Mouse (Mus musculus) midbrain, embryonic 11.5 days (tissue): ENCODE results near the gene Gclc. TPM values are rescaled to one million over a fixed set of nuclear protein-coding genes. Genes with fewer than 3 reads are reported as not detected.

ENCODE experiments used
- ATAC-seq: fragments of 200-750 bp; cut with Nextera tagmentation; 2 replicates; pipeline ENCODE4 v1.8.0; 2017; ENCODE audit warnings: moderate TSS enrichment, moderate library complexity; ENCODE audit not compliant: low FRiP score
- DNase-seq: peaks from one replicate; pipeline ENCODE4 v3.0.0; 2015; ENCODE audit warnings: low spot score; ENCODE audit errors: missing footprints
- H3K27ac ChIP-seq: fragments of 300-500 bp; sonication (generic); 2 replicates; pipeline ENCODE4 v1.5.1; 2014; ENCODE audit warnings: low read depth, low read length
- H3K27me3 ChIP-seq: fragments of 300-500 bp; sonication (generic); 2 replicates; pipeline ENCODE4 v1.6.1; 2014; ENCODE audit warnings: mild to moderate bottlenecking, low read length, moderate library complexity, mixed read lengths; ENCODE audit not compliant: control insufficient read depth, insufficient read depth
- H3K36me3 ChIP-seq: fragments of 300-500 bp; sonication (generic); 2 replicates; pipeline ENCODE4 v1.6.1; 2014; ENCODE audit warnings: mild to moderate bottlenecking, low read length, moderate library complexity, mixed read lengths; ENCODE audit not compliant: control insufficient read depth, insufficient read depth
- H3K4me1 ChIP-seq: fragments of 300-500 bp; sonication (generic); 2 replicates; pipeline ENCODE4 v1.6.1; 2014; ENCODE audit warnings: low read length; ENCODE audit not compliant: control insufficient read depth, insufficient read depth
- H3K4me2 ChIP-seq: fragments of 300-500 bp; sonication (generic); 2 replicates; pipeline ENCODE4 v1.6.1; 2014; ENCODE audit warnings: mild to moderate bottlenecking, moderate library complexity
- H3K4me3 ChIP-seq: fragments of 300-500 bp; sonication (generic); 2 replicates; pipeline ENCODE4 v1.5.1; 2014; ENCODE audit warnings: low read depth, low read length
- H3K9ac ChIP-seq: fragments of 300-500 bp; sonication (generic); 2 replicates; pipeline ENCODE4 v1.6.1; 2014; ENCODE audit warnings: low read length
- H3K9me3 ChIP-seq: fragments of 300-500 bp; sonication (generic); 2 replicates; pipeline ENCODE4 v1.6.1; 2016; ENCODE audit warnings: low read length; ENCODE audit not compliant: control insufficient read depth
- WGBS: fragments of 180-500 bp; shearing (Covaris S2); extraction: QIAGEN DNeasy Blood & Tissue Kit; methylation state at CpG from one replicate; pipeline ENCODE4 v1.1.7; 2014; 5-methylcytosine and 5-hydroxymethylcytosine counted together
- polyA plus RNA-seq: library from polyadenylated mRNA; unstranded; fragments of >200 nt; fragmentation: Nextera tagmentation; extraction: Ambion mirVana; gene quantifications from 2 replicates; pipeline ENCODE4 v1.2.1, GENCODE M21; 2014

The Gclc gene
- polyA plus RNA-seq, 1 experiment from 2014 or later, result 21.0 TPM

GRCm38 (mm10) chr9:77755403-77755784, 1.1 kb downstream of the Gclc start:
- no peaks in the 10 kb centered on the region for H3K27me3 ChIP-seq
- WGBS, result 17% methylated on average over 9 of the region's 9 CpGs
- peak; percentile 89 for DNase-seq
- H3K9ac ChIP-seq, result peak overlapping the region; percentile 85
- no peaks in the 10 kb centered on the region for H3K36me3 ChIP-seq
- ATAC-seq, result no peak
- H3K4me1 ChIP-seq, result peaks cover 3% of the 10 kb centered on the region; the same call in 1 of the 2 replicates
- peak overlapping the region; percentile 74; the same call in 1 of the 2 replicates for H3K27ac ChIP-seq
- H3K4me3 ChIP-seq, result peak overlapping the region; percentile 70
- no peaks in the 10 kb centered on the region for H3K9me3 ChIP-seq
- H3K4me2 ChIP-seq, result peak overlapping the region; percentile 74

GRCm38 (mm10) chr9:77756076-77756475, 1.7 kb downstream of the Gclc start:
- no peak overlapping the region for H3K9ac ChIP-seq
- peak overlapping the region; percentile 74 for H3K4me2 ChIP-seq
- H3K9me3 ChIP-seq, result no peaks in the 10 kb centered on the region
- DNase-seq (peak; percentile 89), ATAC-seq (no peak)
- WGBS, result 32% methylated on average over 9 of the region's 9 CpGs
- no peaks in the 10 kb centered on the region for H3K36me3 ChIP-seq
- H3K27ac ChIP-seq, result no peak overlapping the region
- H3K4me3 ChIP-seq, result no peak overlapping the region; the same call in 1 of the 2 replicates
- H3K4me1 ChIP-seq, result peaks cover 3% of the 10 kb centered on the region; the same call in 1 of the 2 replicates
- H3K27me3 ChIP-seq, result no peaks in the 10 kb centered on the region

- Histone ChIP-seq H3K9me3 (no peaks in the 10 kb centered on the region), H3K4me3 (no peak overlapping the region), H3K9ac (no peak overlapping the region), H3K27ac (no peak overlapping the region), H3K36me3 (no peaks in the 10 kb centered on the region), H3K27me3 (no peaks in the 10 kb centered on the region), H3K4me1 (peaks cover 3% of the 10 kb centered on the region; the same call in 1 of the 2 replicates), H3K4me2 (no peak overlapping the region)
- WGBS, result 91% methylated on average over 1 of the region's 1 CpGs
- ATAC-seq, result no peak
- DNase-seq, result no peak
Observed at GRCm38 (mm10) chr9:77757331-77757730, 3.0 kb downstream of the Gclc start.

- WGBS, result 84% methylated on average over 8 of the region's 8 CpGs
Observed at GRCm38 (mm10) chr9:77758481-77758880, 4.1 kb downstream of the Gclc start.

GRCm38 (mm10) chr9:77759111-77759510, 4.8 kb downstream of the Gclc start:
- WGBS, result 62% methylated on average over 6 of the region's 6 CpGs
- Histone ChIP-seq H3K4me2 (no peak overlapping the region), H3K36me3 (0 out of 2 replicates have a peak, but pooled peaks cover 3% of the 10 kb centered on the region), H3K4me1 (peaks cover 3% of the 10 kb centered on the region; the same call in 1 of the 2 replicates), H3K27me3 (no peaks in the 10 kb centered on the region), H3K4me3 (no peak overlapping the region), H3K9ac (no peak overlapping the region), H3K27ac (no peak overlapping the region), H3K9me3 (no peaks in the 10 kb centered on the region)
- ATAC-seq (no peak), DNase-seq (no peak)

More at GRCm38 (mm10) chr9:77758481-77758880, 4.1 kb downstream of the Gclc start:
- Histone ChIP-seq H3K4me3 (no peak overlapping the region), H3K36me3 (0 out of 2 replicates have a peak, but pooled peaks cover 3% of the 10 kb centered on the region), H3K4me1 (peaks cover 3% of the 10 kb centered on the region; the same call in 1 of the 2 replicates), H3K27me3 (no peaks in the 10 kb centered on the region), H3K9ac (no peak overlapping the region), H3K27ac (no peak overlapping the region), H3K4me2 (no peak overlapping the region), H3K9me3 (no peaks in the 10 kb centered on the region)
- no peak for ATAC-seq
- no peak for DNase-seq

GRCm38 (mm10) chr9:77759756-77760155, 5.4 kb downstream of the Gclc start:
- 90% methylated on average over 6 of the region's 6 CpGs for WGBS
- no peaks in the 10 kb centered on the region for H3K9me3 ChIP-seq

GRCm38 (mm10) chr9:77766218-77766617, 11.9 kb downstream of the Gclc start:
- Histone ChIP-seq H3K4me3 (no peak overlapping the region), H3K27ac (no peak overlapping the region), H3K27me3 (no peaks in the 10 kb centered on the region), H3K4me2 (no peak overlapping the region), H3K36me3 (0 out of 2 replicates have a peak, but pooled peaks cover 3% of the 10 kb centered on the region), H3K9ac (no peak overlapping the region), H3K4me1 (peaks cover 9% of the 10 kb centered on the region), H3K9me3 (no peaks in the 10 kb centered on the region)
- no peak for ATAC-seq
- DNase-seq, result peak; percentile 31
- WGBS, result 78% methylated on average over 8 of the region's 8 CpGs

More at GRCm38 (mm10) chr9:77759756-77760155, 5.4 kb downstream of the Gclc start:
- peaks cover 3% of the 10 kb centered on the region; the same call in 1 of the 2 replicates for H3K4me1 ChIP-seq
- no peak for DNase-seq
- no peak overlapping the region for H3K4me2 ChIP-seq
- no peak overlapping the region for H3K4me3 ChIP-seq
- no peak for ATAC-seq
- H3K27ac ChIP-seq, result no peak overlapping the region
- no peaks in the 10 kb centered on the region for H3K27me3 ChIP-seq
- 0 out of 2 replicates have a peak, but pooled peaks cover 3% of the 10 kb centered on the region for H3K36me3 ChIP-seq
- H3K9ac ChIP-seq, result no peak overlapping the region

- Histone ChIP-seq H3K4me3 (no peak overlapping the region), H3K27me3 (no peaks in the 10 kb centered on the region), H3K27ac (no peak overlapping the region), H3K36me3 (0 out of 2 replicates have a peak, but pooled peaks cover 3% of the 10 kb centered on the region), H3K9ac (no peak overlapping the region), H3K4me1 (peaks cover 15% of the 10 kb centered on the region), H3K4me2 (no peak overlapping the region), H3K9me3 (no peaks in the 10 kb centered on the region)
- no peak for ATAC-seq
- 82% methylated on average over 3 of the region's 3 CpGs for WGBS
- peak; percentile 35 for DNase-seq
Observed at GRCm38 (mm10) chr9:77766767-77767166, 12.4 kb downstream of the Gclc start.

GRCm38 (mm10) chr9:77770909-77771308, 16.6 kb downstream of the Gclc start:
- peaks cover 20% of the 10 kb centered on the region for H3K4me1 ChIP-seq
- WGBS, result 41% methylated on average over 6 of the region's 6 CpGs
- ATAC-seq, result no peak

More at GRCm38 (mm10) chr9:77770909-77771308, 16.6 kb downstream of the Gclc start:
- Histone ChIP-seq H3K4me3 (no peak overlapping the region), H3K9me3 (no peaks in the 10 kb centered on the region), H3K27ac (no peak overlapping the region), H3K27me3 (no peaks in the 10 kb centered on the region), H3K4me2 (no peak overlapping the region), H3K9ac (no peak overlapping the region), H3K36me3 (no peaks in the 10 kb centered on the region)
- DNase-seq, result peak; percentile 75
